Mouse (Mus musculus): ENCODE data around the gene Prcd.

The Prcd gene

GRCm38 (mm10) chr11:116685729-116686128 lies 32.4 kb downstream of the Prcd start:
- DNase-seq (ENCODE audit: extremely low read depth, low read depth, low spot score), result no peak

- DNase-seq (ENCODE audit: extremely low read depth, low read depth, low spot score), result no peak
Observed at GRCm38 (mm10) chr11:116687897-116688296, 34.6 kb downstream of the Prcd start.

DNA sequence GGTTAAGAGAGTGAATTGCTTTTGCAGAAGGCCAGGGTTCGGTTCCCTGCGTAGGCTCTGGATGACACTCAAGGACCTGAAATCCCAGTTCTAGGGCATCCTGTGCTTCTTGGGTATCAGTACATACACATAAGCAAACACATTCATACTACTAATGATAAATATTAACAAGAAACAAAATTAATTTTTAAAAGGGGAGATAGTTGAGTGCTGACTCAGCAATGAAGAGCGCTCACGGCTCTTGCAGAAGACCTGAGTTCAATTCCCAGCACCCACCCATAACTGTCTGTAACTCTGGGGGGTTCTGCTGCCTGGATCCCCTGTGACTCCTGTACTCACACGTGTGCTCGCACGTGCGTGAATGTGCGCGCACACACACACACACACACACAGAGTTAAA lies 36.3 kb downstream of the Prcd start:
- no peak for DNase-seq (ENCODE audit: extremely low read depth, low read depth, low spot score)

- no peak for DNase-seq (ENCODE audit: extremely low read depth, low read depth, low spot score)
Observed at GRCm38 (mm10) chr11:116690701-116691575, 37.6 kb downstream of the Prcd start.

DNA sequence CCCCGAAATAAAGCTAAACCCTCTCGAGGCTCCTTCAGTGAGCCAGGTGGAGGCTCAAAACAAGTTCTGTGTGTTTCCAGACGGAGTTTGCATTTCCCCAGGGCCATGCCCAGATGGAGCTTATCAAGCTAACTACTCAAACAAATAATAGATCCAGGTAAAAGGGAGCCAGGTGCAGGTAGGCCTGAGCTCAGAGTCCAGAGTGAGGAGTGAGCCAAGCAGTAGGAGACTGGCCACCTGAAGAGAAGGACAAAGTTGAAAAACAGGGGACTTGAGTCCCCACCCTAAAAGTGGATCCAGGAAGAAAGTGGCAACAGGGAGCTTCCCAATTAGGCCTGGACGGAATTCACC lies 40.5 kb downstream of the Prcd start:
- no peak for DNase-seq (ENCODE audit: extremely low read depth, low read depth, low spot score)

GRCm38 (mm10) chr11:116694250-116695193 lies 41.2 kb downstream of the Prcd start:
- no peak for DNase-seq (ENCODE audit: extremely low read depth, low read depth, low spot score)

DNA sequence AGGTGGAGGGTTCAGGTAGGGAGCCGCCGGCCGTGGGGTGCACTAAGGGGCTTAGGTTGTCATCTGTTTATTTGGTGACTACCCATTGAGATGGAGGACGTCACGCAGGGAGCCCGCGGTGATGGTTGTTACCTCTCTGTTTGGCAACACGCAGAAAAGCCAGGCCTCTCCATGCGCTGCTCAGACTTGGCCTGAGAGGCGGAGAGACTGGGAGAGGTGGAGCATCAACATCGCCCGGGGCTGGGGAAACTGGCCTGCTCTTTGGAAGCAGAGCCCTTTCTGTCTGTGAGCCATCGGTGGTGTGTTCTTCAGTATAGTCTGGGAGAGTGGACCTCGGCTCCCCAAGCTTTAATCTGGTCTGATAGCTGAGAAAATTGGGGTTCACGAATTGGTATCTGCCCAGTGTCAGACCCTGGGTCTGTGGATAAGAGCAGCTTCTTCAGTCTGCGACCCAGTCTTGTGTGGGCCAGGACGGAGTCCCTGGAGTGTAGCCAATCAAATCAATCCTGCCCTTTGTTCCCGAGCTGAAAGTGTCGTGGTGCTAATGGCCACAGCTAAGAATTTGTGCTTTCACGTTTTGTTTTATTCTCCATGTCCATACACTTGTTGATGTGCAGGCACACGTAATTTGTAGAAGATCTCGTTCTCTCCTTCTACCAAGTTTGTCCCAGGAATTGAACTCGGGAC lies 42.0 kb downstream of the Prcd start:
- no peak for DNase-seq (ENCODE audit: extremely low read depth, low read depth, low spot score)

GRCm38 (mm10) chr11:116696426-116696825 lies 43.1 kb downstream of the Prcd start:
- DNase-seq (ENCODE audit: extremely low read depth, low read depth, low spot score), result no peak

DNA sequence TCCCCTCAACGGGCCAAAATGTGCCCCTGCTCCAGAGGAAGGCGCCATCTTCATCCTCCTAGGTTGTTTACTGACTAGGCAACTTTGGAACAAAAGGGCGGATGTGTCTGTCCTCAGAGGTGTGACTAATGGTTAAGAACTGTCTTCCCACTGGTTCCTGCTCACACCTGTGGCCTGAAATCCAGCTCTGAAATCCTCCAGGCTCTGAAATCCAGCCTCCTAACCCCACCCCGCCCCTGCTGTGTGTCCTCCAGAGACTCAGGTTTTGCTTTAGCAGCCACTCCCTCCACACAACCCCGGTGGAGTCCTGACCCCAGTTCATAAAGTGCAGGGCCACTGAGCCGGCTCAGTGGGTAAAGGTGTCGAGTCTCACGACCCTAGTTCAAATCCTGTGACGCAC lies 44.2 kb downstream of the Prcd start:
- DNase-seq (ENCODE audit: extremely low read depth, low read depth, low spot score), result no peak

- no peak for DNase-seq (ENCODE audit: extremely low read depth, low read depth, low spot score)
Observed at GRCm38 (mm10) chr11:116701377-116701841, 48.1 kb downstream of the Prcd start.

DNA sequence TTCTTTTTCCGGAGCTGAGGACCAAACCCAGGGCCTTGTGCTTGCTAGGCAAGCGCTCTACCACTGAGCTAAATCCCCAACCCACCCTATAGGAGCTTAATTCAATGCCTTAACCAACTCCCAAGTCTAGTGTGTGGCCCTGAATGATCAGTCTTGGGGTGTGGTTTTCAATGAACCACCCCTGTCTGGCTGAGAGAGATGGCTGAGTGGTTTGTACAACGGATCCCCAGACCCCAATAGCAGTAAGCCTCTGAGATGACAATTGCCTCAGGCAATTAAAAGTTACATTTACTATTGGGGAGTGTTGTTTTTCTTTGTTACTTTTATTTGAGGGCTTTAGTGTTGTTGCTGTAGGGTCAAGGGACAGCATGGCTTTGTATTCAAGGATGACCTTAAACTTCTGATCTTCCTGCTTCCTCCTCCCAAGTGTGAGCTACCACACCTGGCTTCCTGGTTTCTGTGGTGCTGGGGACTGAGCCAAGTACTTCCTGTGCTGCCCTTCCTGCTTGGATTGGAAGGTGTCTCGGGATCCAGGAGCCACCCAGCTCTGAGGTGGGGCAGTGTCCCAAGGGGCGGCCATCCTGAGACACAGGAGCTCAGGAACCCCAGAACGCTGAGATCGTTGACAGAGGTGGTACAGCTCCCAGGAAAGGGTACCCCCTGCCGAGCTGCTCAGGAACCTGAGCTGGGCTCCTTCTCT lies 51.2 kb downstream of the Prcd start:
- DNase-seq (ENCODE audit: extremely low read depth, low read depth, low spot score), result no peak

- DNase-seq (ENCODE audit: extremely low read depth, low read depth, low spot score), result no peak
Observed at GRCm38 (mm10) chr11:116705204-116705608, 51.9 kb downstream of the Prcd start.

DNA sequence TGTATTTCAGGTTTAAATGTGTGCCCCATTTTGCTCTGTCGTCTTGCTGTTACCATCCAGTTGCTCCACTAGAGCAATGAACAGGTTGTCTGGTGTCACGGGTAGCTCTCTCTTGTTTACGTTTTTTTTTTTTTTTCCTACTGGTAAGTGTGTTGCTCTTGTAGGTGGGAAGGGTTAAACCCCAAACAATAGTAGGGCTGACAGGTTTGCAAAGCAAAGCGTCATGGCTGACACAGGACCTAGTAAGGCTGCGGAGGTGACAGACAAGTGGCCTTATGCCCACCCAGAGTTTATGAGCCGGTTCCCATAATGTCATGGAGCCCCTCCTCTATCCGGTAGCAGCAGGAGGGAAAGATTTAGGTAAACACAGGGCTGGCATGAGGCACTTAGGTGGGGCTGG lies 53.0 kb downstream of the Prcd start:
- no peak for DNase-seq (ENCODE audit: extremely low read depth, low read depth, low spot score)

DNA sequence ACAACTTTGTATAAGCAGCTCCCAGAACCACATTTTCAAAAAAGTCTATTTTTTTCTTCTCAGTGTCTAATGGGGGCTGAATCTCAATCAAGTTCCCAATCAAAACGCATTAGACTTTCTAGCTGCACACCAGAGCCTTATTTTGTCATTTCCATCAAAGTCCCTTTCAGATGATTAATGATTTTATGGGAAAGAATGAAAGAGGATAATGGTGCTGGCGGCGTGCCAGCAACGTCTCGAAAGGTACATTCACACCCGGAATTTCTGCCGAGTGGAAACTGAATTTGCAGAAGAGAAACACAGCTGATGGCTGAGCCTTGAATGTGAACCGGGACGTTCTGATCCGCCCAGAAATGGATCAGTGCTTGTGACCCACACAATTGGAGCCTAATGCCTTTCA lies 56.8 kb downstream of the Prcd start:
- no peak for DNase-seq (ENCODE audit: extremely low read depth, low read depth, low spot score)

- no peak for DNase-seq (ENCODE audit: extremely low read depth, low read depth, low spot score)
Observed at GRCm38 (mm10) chr11:116710793-116711192, 57.5 kb downstream of the Prcd start.

- no peak for DNase-seq (ENCODE audit: extremely low read depth, low read depth, low spot score)
Observed at GRCm38 (mm10) chr11:116714052-116714451, 60.7 kb downstream of the Prcd start.

All from fat pad, adult 2 months (tissue).